Mouse (Mus musculus): ENCODE data around the gene Lipf.

The Lipf gene

GRCm38 (mm10) chr19:33960887-33961286, at the start of gene Lipf:
TSS of gene Lipf (plus strand) at chr19:33961187.
- no peak for DNase-seq (ENCODE audit: low spot score)

- no peak for DNase-seq (ENCODE audit: low spot score)
Measured at GRCm38 (mm10) chr19:33924099-33924498, 36.9 kb upstream of the Lipf start.

- DNase-seq (ENCODE audit: low spot score), result no peak
Measured at GRCm38 (mm10) chr19:33979007-33979406, 18.0 kb downstream of the Lipf start.

GRCm38 (mm10) chr19:33983043-33983442, 22.1 kb downstream of the Lipf start:
- no peak for DNase-seq (ENCODE audit: low spot score)

- DNase-seq (ENCODE audit: low spot score), result no peak
Measured at GRCm38 (mm10) chr19:34008002-34008401, 47.0 kb downstream of the Lipf start, which contains the start of gene Lipk. TSS of gene Lipk (plus strand) at chr19:34008290.

GRCm38 (mm10) chr19:34021440-34022172, 60.6 kb downstream of the Lipf start:
- DNase-seq (ENCODE audit: low spot score), result no peak

- DNase-seq (ENCODE audit: low spot score), result no peak
Measured at GRCm38 (mm10) chr19:34022759-34023158, 61.8 kb downstream of the Lipf start.

Measured in T-cell, adult 2 months (primary cell).